ENCODE assay signal across 9 mouse cellular contexts in the genomic region with DNA sequence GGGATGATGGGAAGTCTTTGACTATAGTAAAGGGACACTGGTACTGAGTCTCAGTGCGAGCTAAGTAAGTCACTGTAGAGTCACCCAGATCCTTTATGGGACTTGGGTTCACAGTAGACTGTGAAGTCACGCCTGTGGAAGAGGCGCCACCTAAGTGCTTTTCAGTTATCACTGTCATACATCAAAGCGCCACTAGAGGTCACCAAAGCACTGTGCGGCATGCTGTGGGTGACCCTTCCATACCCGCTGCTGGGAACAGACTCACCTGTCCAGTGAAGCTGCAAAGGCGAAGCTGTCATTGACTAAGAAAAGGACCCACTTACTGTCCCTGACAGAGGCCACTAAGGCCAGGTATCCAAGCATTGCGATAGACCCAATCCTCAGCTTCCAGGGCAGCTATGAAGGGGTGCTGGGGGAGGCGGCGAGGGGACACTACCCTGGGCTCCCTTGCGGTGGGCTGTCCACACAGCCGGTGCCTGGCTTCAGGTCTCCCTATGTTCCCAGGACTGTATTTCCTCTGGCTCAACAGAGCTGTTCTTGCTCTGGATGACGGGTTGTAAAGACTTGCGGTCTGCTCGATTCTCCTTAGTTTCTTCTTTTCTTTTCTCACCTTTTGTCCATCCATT. TPM values are rescaled to one million over a fixed set of nuclear protein-coding genes. Genes with fewer than 3 reads are reported as not detected.
A peak's percentile ranks its signal among the peaks of the same experiment; 100 is the strongest.
DNase-seq lines count a peak whose midpoint lies in the region; ATAC-seq and TF ChIP-seq lines count a peak whose summit lies in the region.
"Had no signal": no experiment of that assay in that cellular context is flagged by ENCODE, and none has a peak within 500 bp of the region (broad histone marks: within the 10 kb centered on the region; RNA-seq: fewer than 3 reads in every experiment).

No protein-coding gene starts in this region.

- no peak for TF ChIP-seq POLR2A in brain, embryonic 14.5 days (IDR thresholded peaks at IDR 0.05; ENCODE audit: borderline replicate concordance, extremely low read depth, insufficient read depth, insufficient read length, poor library complexity, severe bottlenecking)
- TF ChIP-seq POLR2A in lung, adult 2 months (IDR thresholded peaks at IDR 0.05; ENCODE audit: borderline replicate concordance, extremely low read depth, low read depth, low read length) = no peak

- 46% methylated on average over 15 of the region's 15 CpGs for WGBS in lung, adult 2 months

- DNase-seq in CD8-positive naive resting alpha-beta T cell, adult 2 months (ENCODE audit: low read depth in 2 of 2, low spot score in 2 of 2) = peak; percentile 49 to 59
- peak; percentile 83 for DNase-seq in brain, embryonic 14.5 days (ENCODE audit: low read depth)
- peak; percentile 76 to 77 for DNase-seq in heart, postnatal 36 days
- peak; percentile 82 to 83 for DNase-seq in kidney, postnatal 4 days
- DNase-seq in lung, adult 2 months = peak; percentile 67
- peak; percentile 44 for DNase-seq in testis, postnatal 14 days (ENCODE audit: low spot score)

- H3K4me1 ChIP-seq in lung, adult 2 months (ENCODE audit: control insufficient read depth, insufficient read depth, low read length) = no peaks in the 10 kb centered on the region
- H3K4me1 ChIP-seq: embryonic facial prominence, embryonic 15.5 days had no signal

- H3K4me3 ChIP-seq in lung, adult 2 months (replicated peaks; ENCODE audit: extremely low read depth, low read depth, low read length) = no peak overlapping the region
- H3K4me3 ChIP-seq: embryonic facial prominence, embryonic 15.5 days had no signal

- ATAC-seq in erythroid progenitor cell, adult 5-6 weeks (replicated peaks; ENCODE audit: low FRiP score, poor library complexity, severe bottlenecking) = peak; percentile 70
- peak; percentile 63 for ATAC-seq in neutrophil, adult 5-6 weeks (ENCODE audit: extremely low read depth, insufficient number of reproducible peaks, low FRiP score, poor library complexity, severe bottlenecking)

- TF ChIP-seq CTCF in brain, embryonic 14.5 days (IDR thresholded peaks at IDR 0.05; ENCODE audit: borderline replicate concordance, extremely low read depth, insufficient read depth, insufficient read length) = peak; percentile 96
- TF ChIP-seq CTCF in lung, adult 2 months (IDR thresholded peaks at IDR 0.05; ENCODE audit: insufficient read depth, low read length) = peak; percentile 96

- intact Hi-C loops in heart, postnatal 36 days (cut with DNase I) = loop anchor here (1.0 kb wide), 2 partner anchors 331 to 348 kb away; no protein-coding TSS in a partner anchor

RNA-seq across cellular contexts. Expression of gene Tbc1d2, which starts 39.5 kb away (rescaled TPM):
- 1.3 and 1.4 TPM in 2 replicates for polyA plus RNA-seq in brain, embryonic 14.5 days (2012; rRNA removed)
- total RNA-seq in erythroid progenitor cell, adult 5-6 weeks (2015; ENCODE audit: low replicate concordance) = 0.84 TPM in 1 of 2 replicates, not detected in the other
- 0.39 and 0.91 TPM in 2 replicates for total RNA-seq in erythroid progenitor cell, adult 5-6 weeks (2017; ENCODE audit: low replicate concordance)
- total RNA-seq in heart, postnatal 36 days (2021) = 1 to 10 TPM; 1.6 to 1.9 TPM
- 10.2 and 10.5 TPM in 2 replicates for polyA plus RNA-seq in lung, adult 2 months (2012; rRNA removed)
- total RNA-seq in neutrophil, adult 5-6 weeks (2017) = 3.3 and 3.7 TPM in 2 replicates
